In the genomic region with DNA sequence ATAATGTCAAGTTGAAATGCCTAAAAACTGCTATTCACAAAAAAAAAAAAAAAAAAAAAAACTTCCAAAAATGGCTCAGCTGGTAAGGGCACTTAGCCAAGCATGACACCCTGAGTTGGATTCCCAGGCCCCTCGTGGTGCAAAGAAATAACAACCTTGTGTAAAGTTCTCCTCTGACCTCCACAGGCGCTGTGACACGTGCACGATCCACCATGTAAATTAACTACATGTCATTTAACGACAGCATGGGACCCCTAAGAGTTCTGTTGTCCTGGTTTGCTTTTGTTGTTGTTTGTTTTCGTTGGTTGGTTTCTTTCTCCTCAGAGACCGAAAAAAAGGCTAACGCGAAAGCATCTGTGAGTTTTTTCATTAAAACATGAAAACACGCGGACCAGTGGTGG, we compare ENCODE assay signal across 8 mouse cellular contexts. TPM values are rescaled to one million over a fixed set of nuclear protein-coding genes. Genes with fewer than 3 reads are reported as not detected.
DNase-seq lines count a peak whose midpoint lies in the region; ATAC-seq and TF ChIP-seq lines count a peak whose summit lies in the region.

No protein-coding gene starts in this region.

- H3K27me3 ChIP-seq in heart, adult 2 months (ENCODE audit: control insufficient read depth, insufficient read depth, low read length) = no peaks in the 10 kb centered on the region
- H3K27me3 ChIP-seq in forebrain, embryonic 10.5 days (ENCODE audit: poor library complexity, severe bottlenecking) = no peaks in the 10 kb centered on the region
- H3K27me3 ChIP-seq in liver, embryonic 14.5 days (ENCODE audit: control insufficient read depth, insufficient read depth, low read length) = no peaks in the 10 kb centered on the region

- H3K9ac ChIP-seq in heart, adult 2 months (ENCODE audit: low read depth, low read length) = no peak overlapping the region; the same call in 1 of the 2 replicates
- peak overlapping the region; percentile 50 for H3K9ac ChIP-seq in liver, embryonic 14.5 days (replicated peaks)

- no peak for DNase-seq in heart, adult 2 months
- no peak for DNase-seq in heart, postnatal 14 days
- peak; percentile 68 for DNase-seq in A20 (ENCODE audit: low read depth, low spot score)
- DNase-seq in forebrain, embryonic 10.5 days (ENCODE audit: extremely low spot score, low spot score) = no peak
- DNase-seq in liver, embryonic 14.5 days (ENCODE audit: low read depth in 3 of 3, low spot score in 3 of 3) = no peak
- DNase-seq in left cerebral cortex, adult 11 months (ENCODE audit: low spot score) = no peak
- no peak for DNase-seq in layer of hippocampus, adult 9-10 months (ENCODE audit: low spot score)
- DNase-seq in urinary bladder, postnatal 14 days (ENCODE audit: low spot score) = no peak

- H3K4me2 ChIP-seq in liver, embryonic 14.5 days (ENCODE audit: low read depth) = peak overlapping the region; percentile 74

- no peaks in the 10 kb centered on the region for H3K36me3 ChIP-seq in heart, adult 2 months (ENCODE audit: control insufficient read depth, insufficient read depth, low read length)
- H3K36me3 ChIP-seq in forebrain, embryonic 10.5 days (replicated peaks) = peaks cover 14% of the 10 kb centered on the region
- H3K36me3 ChIP-seq in liver, embryonic 14.5 days (replicated peaks; ENCODE audit: control insufficient read depth, insufficient read depth, low read depth) = no peaks in the 10 kb centered on the region

- no peaks in the 10 kb centered on the region for H3K4me1 ChIP-seq in heart, adult 2 months (ENCODE audit: control insufficient read depth, insufficient read depth, low read length)
- H3K4me1 ChIP-seq in forebrain, embryonic 10.5 days = peaks cover 8% of the 10 kb centered on the region
- peaks cover 11 to 16% of the 10 kb centered on the region in 2 experiments for H3K4me1 ChIP-seq in liver, embryonic 14.5 days (replicated peaks; ENCODE audit: control insufficient read depth in 2 of 2, insufficient read depth in 2 of 2, low read length in 1 of 2)

- 50% methylated on average over 11 of the region's 11 CpGs for WGBS in heart, adult 2 months
- 65% methylated on average over 11 of the region's 11 CpGs for WGBS in forebrain, embryonic 10.5 days
- 30% methylated on average over 11 of the region's 11 CpGs for whole genome bisulfite sequencing in liver, embryonic 14.5 days (ENCODE audit: insufficient replicate concordance)

- TF ChIP-seq POLR2A in heart, adult 2 months (IDR thresholded peaks at IDR 0.05; ENCODE audit: insufficient read depth, low read depth, low read length) = no peak

- H3K9me3 ChIP-seq in forebrain, embryonic 10.5 days = no peaks in the 10 kb centered on the region
- H3K9me3 ChIP-seq in liver, embryonic 14.5 days (ENCODE audit: control insufficient read depth, low read length) = no peaks in the 10 kb centered on the region

- H3K4me3 ChIP-seq in heart, adult 2 months = peak overlapping the region; percentile 67
- peak overlapping the region; percentile 64 for H3K4me3 ChIP-seq in forebrain, embryonic 10.5 days
- peak overlapping the region; percentile 64 to 70 for H3K4me3 ChIP-seq in liver, embryonic 14.5 days (ENCODE audit: insufficient read depth in 1 of 2, low read depth in 2 of 2, low read length in 2 of 2)

- ATAC-seq in liver, embryonic 14.5 days (ENCODE audit: insufficient read depth) = no peak

- H3K79me2 ChIP-seq in heart, adult 2 months (replicated peaks; ENCODE audit: control insufficient read depth, insufficient read depth, low read length) = no peaks in the 10 kb centered on the region

- no peak overlapping the region for H3K27ac ChIP-seq in heart, adult 2 months
- peak overlapping the region; percentile 98 for H3K27ac ChIP-seq in forebrain, embryonic 10.5 days
- peak overlapping the region; percentile 58 for H3K27ac ChIP-seq in liver, embryonic 14.5 days

- no peak for TF ChIP-seq CTCF in heart, adult 2 months (IDR thresholded peaks at IDR 0.05)
- no peak for TF ChIP-seq CTCF in liver, embryonic 14.5 days (IDR thresholded peaks at IDR 0.05; ENCODE audit: low read depth)

- intact Hi-C loops in heart, adult 2 months (cut with DNase I) = loop anchor here (2.0 kb wide), 1 partner anchor 19 kb away; no protein-coding TSS in a partner anchor
- intact Hi-C loops in heart, postnatal 14 days (cut with DNase I) = no loop called here

- TF ChIP-seq EP300 in heart, adult 2 months (IDR thresholded peaks at IDR 0.05; ENCODE audit: insufficient read depth, low read depth, low read length) = no peak
- TF ChIP-seq EP300 in liver, embryonic 14.5 days (IDR thresholded peaks at IDR 0.05; ENCODE audit: low read depth) = no peak

RNA-seq across cellular contexts. Expression of a gene that starts 0.6 kb away (rescaled TPM):
- total RNA-seq in heart, adult 2 months (2021) = 1 to 10 TPM; 6.4 TPM
- polyA plus RNA-seq in heart, adult 2 months (2012; rRNA removed) = 10.3 and 11.6 TPM in 2 replicates
- 1 to 10 TPM; 7.2 TPM for total RNA-seq in heart, postnatal 14 days (2021)
- 33.1 and 33.4 TPM in 2 replicates for polyA plus RNA-seq in forebrain, embryonic 10.5 days (2016; fragmentation: Nextera tagmentation; extraction: Ambion mirVana)
- 5.6 and 5.8 TPM in 2 replicates for polyA plus RNA-seq in liver, embryonic 14.5 days (2012; rRNA removed)
- polyA plus RNA-seq in liver, embryonic 14.5 days (2014; fragmentation: Nextera tagmentation; extraction: Ambion mirVana) = 6.0 and 6.8 TPM in 2 replicates

RNA-seq across cellular contexts. Expression of a gene that starts 9.1 kb away (rescaled TPM):
- 10 to 100 TPM; 88.7 to 96.7 TPM for total RNA-seq in heart, adult 2 months (2021)
- 21.9 and 36.4 TPM in 2 replicates for polyA plus RNA-seq in heart, adult 2 months (2012; rRNA removed)
- 10 to 100 TPM; 93.9 to 97.0 TPM for total RNA-seq in heart, postnatal 14 days (2021)
- 944 and 983 TPM in 2 replicates for polyA plus RNA-seq in forebrain, embryonic 10.5 days (2016; fragmentation: Nextera tagmentation; extraction: Ambion mirVana)
- polyA plus RNA-seq in liver, embryonic 14.5 days (2012; rRNA removed) = 56.1 and 159 TPM in 2 replicates
- 179 and 189 TPM in 2 replicates for polyA plus RNA-seq in liver, embryonic 14.5 days (2014; fragmentation: Nextera tagmentation; extraction: Ambion mirVana)

RNA-seq across cellular contexts. Expression of a gene that starts 29.4 kb away (rescaled TPM):
- 10 to 100 TPM in 1 of 2 experiments, 1 to 10 TPM in 1; 8.8 to 10.4 TPM for total RNA-seq in heart, adult 2 months (2021)
- polyA plus RNA-seq in heart, adult 2 months (2012; rRNA removed) = 13.6 and 15.0 TPM in 2 replicates
- total RNA-seq in heart, postnatal 14 days (2021) = 10 to 100 TPM; 10.3 to 12.2 TPM
- polyA plus RNA-seq in forebrain, embryonic 10.5 days (2016; fragmentation: Nextera tagmentation; extraction: Ambion mirVana) = 12.4 and 13.1 TPM in 2 replicates
- polyA plus RNA-seq in liver, embryonic 14.5 days (2012; rRNA removed) = 3.0 and 3.5 TPM in 2 replicates
- 1.8 and 2.0 TPM in 2 replicates for polyA plus RNA-seq in liver, embryonic 14.5 days (2014; fragmentation: Nextera tagmentation; extraction: Ambion mirVana)

RNA-seq across cellular contexts. Expression of a gene that starts 45.3 kb away (rescaled TPM):
- 1 to 10 TPM; 2.8 to 3.6 TPM for total RNA-seq in heart, adult 2 months (2021)
- 10.3 and 15.8 TPM in 2 replicates for polyA plus RNA-seq in heart, adult 2 months (2012; rRNA removed)
- 1 to 10 TPM; 5.2 to 5.6 TPM for total RNA-seq in heart, postnatal 14 days (2021)
- polyA plus RNA-seq in forebrain, embryonic 10.5 days (2016; fragmentation: Nextera tagmentation; extraction: Ambion mirVana) = 34.2 and 35.4 TPM in 2 replicates
- polyA plus RNA-seq in liver, embryonic 14.5 days (2012; rRNA removed) = 23.4 and 25.5 TPM in 2 replicates
- polyA plus RNA-seq in liver, embryonic 14.5 days (2014; fragmentation: Nextera tagmentation; extraction: Ambion mirVana) = 17.4 and 21.5 TPM in 2 replicates
